Mouse (Mus musculus) E14TG2a.4 (cell line): ENCODE data around the gene Dock8.

Experiments
- CTCF ChIP-seq: conservative IDR thresholded peaks from 2 replicates; pipeline ENCODE4 v1.5.1; 2014; ENCODE audit warnings: low read length
- NANOG ChIP-seq: IDR thresholded peaks from 2 replicates; pipeline ENCODE4 v1.6.1; 2014; ENCODE audit warnings: borderline replicate concordance, low read length, mixed read lengths
- POU5F1 ChIP-seq: IDR thresholded peaks from 2 replicates; pipeline ENCODE4 v1.6.1; 2014; ENCODE audit warnings: low read length, borderline replicate concordance

DNA sequence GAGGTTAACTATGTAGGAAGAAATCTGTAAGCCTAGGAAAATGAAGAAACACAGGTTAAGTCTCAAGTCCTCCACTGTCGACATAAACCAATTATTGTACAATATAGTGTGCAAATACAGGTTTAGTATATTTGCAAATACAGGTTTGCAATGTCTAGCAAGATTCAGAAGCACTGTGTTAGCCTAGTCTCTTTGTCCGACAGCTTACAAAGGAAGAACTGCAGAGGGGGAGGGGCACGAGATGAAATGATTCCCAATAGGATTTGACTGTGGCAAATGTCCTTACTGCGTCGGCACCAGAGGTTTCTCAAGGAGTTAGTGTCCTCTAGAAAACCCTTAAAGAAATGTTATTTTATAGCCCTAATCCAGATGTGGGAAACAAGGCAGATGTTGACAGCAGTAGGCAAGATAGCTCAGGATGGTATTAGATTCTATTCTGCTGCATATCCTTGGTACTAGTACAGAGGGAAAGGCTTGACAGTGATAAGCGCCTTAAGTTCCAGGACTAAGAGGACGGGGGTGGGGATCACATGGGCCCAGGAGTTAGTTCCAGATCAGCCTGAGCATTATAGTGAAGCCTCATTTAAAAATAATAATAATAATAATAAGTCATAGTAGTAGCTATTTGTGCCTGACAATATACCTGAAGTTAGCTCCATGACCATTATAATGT lies 155.3 kb downstream of the Dock8 start:
- TF ChIP-seq CTCF (no peak), POU5F1 (no peak), NANOG (no peak)
